Mouse (Mus musculus) lung, adult 2 months (tissue): Measurements from ENCODE around the gene Abhd16a.
A peak's percentile ranks its signal among the peaks of the same experiment; 100 is the strongest.

ENCODE experiments used
- CTCF ChIP-seq: fragments of 200-500 bp; IDR thresholded peaks from 2 replicates; pipeline ENCODE4 v1.5.1; 2011; ENCODE audit warnings: mild to moderate bottlenecking, low read length, control low read depth; ENCODE audit not compliant: insufficient read depth
- POLR2A ChIP-seq: fragments of 200-500 bp; IDR thresholded peaks from 2 replicates; pipeline ENCODE4 v1.6.1; 2011; ENCODE audit warnings: low read depth, mild to moderate bottlenecking, control low read depth, low read length, borderline replicate concordance; ENCODE audit errors: extremely low read depth

- no peak for TF ChIP-seq CTCF
- peak; percentile 85; the same call in 1 of the 2 replicates for TF ChIP-seq POLR2A
Measured at GRCm38 (mm10) chr17:35049561-35050016, 39.5 kb upstream of the Abhd16a start, which contains the start of gene Clic1.
